Mouse (Mus musculus) kidney, postnatal 0 days (tissue): Measurements from ENCODE around the gene Atf2. TPM values are rescaled to one million over a fixed set of nuclear protein-coding genes. Genes with fewer than 3 reads are reported as not detected.

Experiments used
- ATAC-seq: fragments of 200-750 bp; cut with Nextera tagmentation; replicated peaks from 2 replicates; pipeline ENCODE4 v1.8.0; 2017; ENCODE audit warnings: low read depth, moderate number of reproducible peaks, moderate TSS enrichment, moderate library complexity; ENCODE audit not compliant: low FRiP score
- DNase-seq: peaks from one replicate; pipeline ENCODE4 v3.0.0-alpha.2; 2016; ENCODE audit warnings: low spot score
- H3K27ac ChIP-seq: fragments of 300-500 bp; sonication (generic); 2 replicates; pipeline ENCODE4 v1.5.1; 2014; ENCODE audit warnings: mild to moderate bottlenecking
- H3K27me3 ChIP-seq: fragments of 300-500 bp; sonication (generic); 2 replicates; pipeline ENCODE4 v1.6.1; 2014; ENCODE audit warnings: low read length, mixed read lengths; ENCODE audit not compliant: insufficient read depth
- H3K36me3 ChIP-seq: fragments of 300-500 bp; sonication (generic); 2 replicates; pipeline ENCODE4 v1.6.1; 2014; ENCODE audit warnings: low read length, mixed read lengths; ENCODE audit not compliant: insufficient read depth
- H3K4me1 ChIP-seq: fragments of 300-500 bp; sonication (generic); replicated peaks from 2 replicates; pipeline ENCODE4 v1.6.1; 2014; ENCODE audit warnings: antibody characterized with exemption, low read length, mixed read lengths; ENCODE audit not compliant: insufficient read depth
- H3K4me2 ChIP-seq: fragments of 300-500 bp; sonication (generic); 2 replicates; pipeline ENCODE4 v1.6.1; 2014; ENCODE audit warnings: mild to moderate bottlenecking, low read length, moderate library complexity, mixed read lengths
- H3K4me3 ChIP-seq: fragments of 300-500 bp; sonication (generic); replicated peaks from 2 replicates; pipeline ENCODE4 v1.5.1; 2014; ENCODE audit warnings: low read depth, low read length
- H3K9ac ChIP-seq: fragments of 300-500 bp; sonication (generic); 2 replicates; pipeline ENCODE4 v1.6.1; 2014; ENCODE audit warnings: low read depth, low read length
- H3K9me3 ChIP-seq: fragments of 300-500 bp; sonication (generic); replicated peaks from 2 replicates; pipeline ENCODE4 v1.6.1; 2016; ENCODE audit warnings: low read length, inconsistent platforms, mixed read lengths
- CTCF ChIP-seq: IDR thresholded peaks from 2 replicates; pipeline ENCODE4 v1.5.1; 2016; ENCODE audit warnings: antibody characterized with exemption, low read depth, mild to moderate bottlenecking, moderate library complexity
- WGBS: fragments of 180-500 bp; shearing (Covaris S2); extraction: QIAGEN DNeasy Blood & Tissue Kit; methylation state at CpG from one replicate; pipeline ENCODE4 v1.1.7; 2014; 5-methylcytosine and 5-hydroxymethylcytosine counted together
- polyA plus RNA-seq: library from polyadenylated mRNA; unstranded; fragments of >200 nt; fragmentation: Nextera tagmentation; extraction: Ambion mirVana; gene quantifications from 2 replicates; pipeline ENCODE4 v1.2.1, GENCODE M21; 2015

Atf2 gene
- polyA plus RNA-seq, 1 experiment from 2014 or later = 38.5 TPM

GRCm38 (mm10) chr2:73798786-73799185, 93.7 kb downstream of the Atf2 start:
- H3K9me3 ChIP-seq = no peaks in the 10 kb centered on the region
- DNase-seq (no peak), ATAC-seq (no peak)
- WGBS = 46% methylated on average over 5 of the region's 5 CpGs
- H3K27me3 ChIP-seq = no peaks in the 10 kb centered on the region
- H3K4me1 ChIP-seq = no peaks in the 10 kb centered on the region
- H3K4me3 ChIP-seq = no peak overlapping the region
- no peaks in the 10 kb centered on the region for H3K36me3 ChIP-seq
- no peak for TF ChIP-seq CTCF
- H3K27ac ChIP-seq = no peak overlapping the region
- H3K9ac ChIP-seq = no peak overlapping the region
- no peak overlapping the region for H3K4me2 ChIP-seq

- H3K27me3 ChIP-seq = no peaks in the 10 kb centered on the region
- H3K4me3 ChIP-seq = no peak overlapping the region
- ATAC-seq (no peak), DNase-seq (no peak)
- H3K9ac ChIP-seq = no peak overlapping the region
- no peaks in the 10 kb centered on the region for H3K9me3 ChIP-seq
- no peak for TF ChIP-seq CTCF
- H3K4me1 ChIP-seq = no peaks in the 10 kb centered on the region
- no peak overlapping the region for H3K4me2 ChIP-seq
- H3K27ac ChIP-seq = no peak overlapping the region
- H3K36me3 ChIP-seq = no peaks in the 10 kb centered on the region
- WGBS = 36% methylated on average over 4 of the region's 4 CpGs
Observed at GRCm38 (mm10) chr2:73798136-73798535, 94.3 kb downstream of the Atf2 start.

GRCm38 (mm10) chr2:73791846-73792630, 100.4 kb downstream of the Atf2 start:
- no peaks in the 10 kb centered on the region for H3K27me3 ChIP-seq
- 50% methylated on average over 19 of the region's 19 CpGs for WGBS
- TF ChIP-seq CTCF = peak; percentile 64
- H3K4me3 ChIP-seq = no peak overlapping the region
- no peaks in the 10 kb centered on the region for H3K36me3 ChIP-seq
- ATAC-seq = no peak
- no peaks in the 10 kb centered on the region for H3K9me3 ChIP-seq
- DNase-seq = peak; percentile 32
- no peak overlapping the region for H3K9ac ChIP-seq
- H3K27ac ChIP-seq = no peak overlapping the region
- H3K4me2 ChIP-seq = peak overlapping the region; percentile 11; the same call in 1 of the 2 replicates
- no peaks in the 10 kb centered on the region for H3K4me1 ChIP-seq

- Histone ChIP-seq H3K9me3 (no peaks in the 10 kb centered on the region), H3K27ac (no peak overlapping the region), H3K4me1 (no peaks in the 10 kb centered on the region), H3K4me3 (no peak overlapping the region), H3K27me3 (no peaks in the 10 kb centered on the region), H3K36me3 (no peaks in the 10 kb centered on the region), H3K4me2 (no peak overlapping the region), H3K9ac (no peak overlapping the region)
- DNase-seq (no peak), ATAC-seq (no peak)
- no peak for TF ChIP-seq CTCF
- WGBS = 76% methylated on average over 2 of the region's 2 CpGs
Observed at GRCm38 (mm10) chr2:73790332-73790731, 102.1 kb downstream of the Atf2 start.

- Histone ChIP-seq H3K36me3 (no peaks in the 10 kb centered on the region), H3K4me3 (no peak overlapping the region), H3K4me1 (no peaks in the 10 kb centered on the region), H3K27ac (no peak overlapping the region), H3K4me2 (no peak overlapping the region), H3K9ac (no peak overlapping the region), H3K27me3 (no peaks in the 10 kb centered on the region), H3K9me3 (no peaks in the 10 kb centered on the region)
- TF ChIP-seq CTCF = no peak
- 64% methylated on average over 6 of the region's 6 CpGs for WGBS
- DNase-seq (no peak), ATAC-seq (no peak)
Observed at GRCm38 (mm10) chr2:73788395-73788794, 104.0 kb downstream of the Atf2 start.

- Histone ChIP-seq H3K9ac (no peak overlapping the region), H3K4me2 (no peak overlapping the region), H3K27ac (no peak overlapping the region), H3K4me1 (no peaks in the 10 kb centered on the region), H3K9me3 (no peaks in the 10 kb centered on the region), H3K27me3 (no peaks in the 10 kb centered on the region), H3K4me3 (no peak overlapping the region), H3K36me3 (no peaks in the 10 kb centered on the region)
- ATAC-seq (no peak), DNase-seq (peak; percentile 45)
- no peak for TF ChIP-seq CTCF
- 59% methylated on average over 9 of the region's 9 CpGs for WGBS
Observed at GRCm38 (mm10) chr2:73782371-73782905, 110.0 kb downstream of the Atf2 start.
